Mouse (Mus musculus) embryonic facial prominence, embryonic 13.5 days (tissue): ENCODE data around the gene Gm5475. TPM values are rescaled to one million over a fixed set of nuclear protein-coding genes. Genes with fewer than 3 reads are reported as not detected.

Source experiments
- ATAC-seq: fragments of 200-750 bp; cut with Nextera tagmentation; 2 replicates; pipeline ENCODE4 v1.8.0; 2017; ENCODE audit warnings: low read depth; ENCODE audit not compliant: insufficient number of reproducible peaks, insufficient read depth, low FRiP score, low TSS enrichment
- H3K27ac ChIP-seq: fragments of 300-500 bp; sonication (generic); 2 replicates; pipeline ENCODE4 v1.5.1; 2015; ENCODE audit warnings: moderate library complexity, mild to moderate bottlenecking, inconsistent platforms
- H3K27me3 ChIP-seq: fragments of 300-500 bp; sonication (generic); 2 replicates; pipeline ENCODE4 v1.6.1; 2015; ENCODE audit warnings: mild to moderate bottlenecking, inconsistent platforms
- H3K36me3 ChIP-seq: fragments of 300-500 bp; sonication (generic); 2 replicates; pipeline ENCODE4 v1.6.1; 2015; ENCODE audit warnings: mild to moderate bottlenecking, inconsistent platforms
- H3K4me1 ChIP-seq: fragments of 300-500 bp; sonication (generic); 2 replicates; pipeline ENCODE4 v1.6.1; 2015; ENCODE audit warnings: inconsistent platforms
- H3K4me2 ChIP-seq: fragments of 300-500 bp; sonication (generic); 2 replicates; pipeline ENCODE4 v1.6.1; 2015; ENCODE audit warnings: moderate library complexity, mild to moderate bottlenecking, inconsistent platforms
- H3K4me3 ChIP-seq: fragments of 300-500 bp; sonication (generic); 2 replicates; pipeline ENCODE4 v1.5.1; 2015; ENCODE audit warnings: mild to moderate bottlenecking, inconsistent platforms
- H3K9ac ChIP-seq: fragments of 300-500 bp; sonication (generic); 2 replicates; pipeline ENCODE4 v1.6.1; 2015; ENCODE audit warnings: mild to moderate bottlenecking, inconsistent platforms
- H3K9me3 ChIP-seq: fragments of 300-500 bp; sonication (generic); 2 replicates; pipeline ENCODE4 v1.6.1; 2016; ENCODE audit warnings: inconsistent platforms
- WGBS: fragments of 180-500 bp; shearing (Covaris S2); methylation state at CpG from one replicate; pipeline ENCODE4 v1.1.7; 2015; ENCODE audit warnings: mixed read lengths; 5-methylcytosine and 5-hydroxymethylcytosine counted together
- polyA plus RNA-seq: library from polyadenylated mRNA; unstranded; fragments of >200 nt; fragmentation: Nextera tagmentation; extraction: Ambion mirVana; gene quantifications from 2 replicates; pipeline ENCODE4 v1.2.1, GENCODE M21; 2015

The Gm5475 gene
- polyA plus RNA-seq, 1 experiment from 2014 or later, result not detected

DNA sequence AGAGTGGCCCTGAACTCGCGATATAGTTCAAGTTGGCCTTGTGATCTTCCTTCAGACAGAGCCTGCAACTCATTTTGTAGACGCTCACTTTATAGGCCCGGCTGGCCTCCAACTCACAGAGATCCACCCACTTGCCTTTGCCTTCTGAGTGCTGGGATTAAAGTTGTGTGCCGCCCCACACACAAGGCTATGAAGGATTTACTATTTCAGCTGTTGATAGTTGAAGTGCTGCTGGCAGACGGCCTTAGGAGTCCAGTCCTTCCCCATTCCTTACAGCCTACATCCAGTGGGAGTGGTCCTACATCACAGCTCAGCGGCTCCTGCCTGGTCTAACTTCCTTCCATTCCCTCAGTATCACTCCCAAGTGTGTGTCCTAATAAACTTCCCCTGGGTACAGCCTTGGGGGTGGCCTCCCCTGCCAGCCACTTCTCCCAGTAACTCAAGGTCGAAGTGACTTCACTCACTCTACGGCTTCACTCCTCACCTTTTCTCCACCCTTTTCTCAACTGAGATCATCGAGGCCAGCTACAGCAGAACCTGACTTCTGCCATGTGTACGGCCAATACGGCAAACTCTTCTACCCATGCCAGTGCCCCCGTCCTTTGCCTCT is 6.5 kb downstream of the Gm5475 start:
- Histone ChIP-seq H3K27ac (no peak overlapping the region), H3K9ac (no peak overlapping the region), H3K36me3 (no peaks in the 10 kb centered on the region), H3K9me3 (no peaks in the 10 kb centered on the region), H3K27me3 (peaks cover 16% of the 10 kb centered on the region), H3K4me2 (no peak overlapping the region), H3K4me1 (peaks cover 16% of the 10 kb centered on the region), H3K4me3 (no peak overlapping the region)
- 76% methylated on average over 13 of the region's 13 CpGs for WGBS
- ATAC-seq, result no peak

DNA sequence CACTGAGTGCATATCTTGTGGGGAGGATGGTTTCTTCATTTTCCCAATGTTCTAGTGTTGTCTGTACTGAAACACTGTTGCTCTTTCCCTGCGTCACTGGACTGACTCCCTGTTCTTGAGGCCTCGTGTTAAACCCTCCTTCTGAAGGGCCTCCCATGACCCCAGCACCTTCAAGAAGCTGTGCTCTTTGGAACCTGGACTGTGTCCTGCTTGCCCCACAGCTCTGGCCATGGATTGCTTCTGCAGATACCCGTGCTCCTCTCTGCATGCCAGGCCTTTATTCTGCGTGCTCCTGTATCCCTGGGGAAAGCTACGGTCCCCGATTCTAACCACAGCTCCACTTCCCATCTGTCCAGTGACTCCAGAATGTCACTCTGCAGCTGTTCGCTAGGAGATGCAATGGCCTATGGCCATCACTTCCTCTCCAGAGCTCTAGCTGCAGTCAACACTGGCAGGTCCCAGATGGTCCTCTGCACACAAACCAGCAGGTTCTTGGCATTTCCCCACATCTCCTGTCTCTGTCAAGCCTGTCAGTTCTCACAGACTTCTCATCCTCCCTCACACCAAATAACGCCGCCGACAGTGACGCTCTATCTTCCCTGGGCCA is 8.1 kb downstream of the Gm5475 start:
- peaks cover 5% of the 10 kb centered on the region for H3K27me3 ChIP-seq
- no peak overlapping the region for H3K4me3 ChIP-seq
- H3K4me1 ChIP-seq, result no peaks in the 10 kb centered on the region
- no peak for ATAC-seq
- no peaks in the 10 kb centered on the region for H3K9me3 ChIP-seq
- H3K36me3 ChIP-seq, result no peaks in the 10 kb centered on the region
- H3K9ac ChIP-seq, result no peak overlapping the region
- H3K4me2 ChIP-seq, result no peak overlapping the region
- H3K27ac ChIP-seq, result no peak overlapping the region
- 82% methylated on average over 11 of the region's 11 CpGs for WGBS

DNA sequence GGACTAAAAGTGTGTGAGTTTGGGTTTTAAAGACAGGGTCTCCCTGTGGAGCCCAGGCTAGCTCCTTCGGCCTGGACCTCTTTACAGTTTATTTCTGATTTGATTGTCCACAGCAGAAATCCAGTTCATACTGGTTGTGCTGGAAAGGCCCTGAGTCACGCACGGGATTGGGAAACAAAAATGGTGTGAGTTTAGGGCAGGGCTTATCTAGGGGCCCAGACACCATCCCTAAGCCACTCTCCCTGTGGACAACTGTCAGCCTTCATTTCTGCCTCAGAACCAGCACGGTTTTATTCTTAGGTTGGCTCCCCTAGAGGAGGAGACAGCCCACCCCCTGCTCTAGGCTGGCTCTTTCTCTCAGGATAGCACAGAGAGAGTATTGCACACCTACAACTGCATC is 11.3 kb downstream of the Gm5475 start:
- H3K27ac ChIP-seq, result no peak overlapping the region
- no peak overlapping the region for H3K9ac ChIP-seq
- H3K9me3 ChIP-seq, result no peaks in the 10 kb centered on the region
- H3K4me2 ChIP-seq, result no peak overlapping the region
- no peak overlapping the region for H3K4me3 ChIP-seq
- WGBS, result 61% methylated on average over 4 of the region's 4 CpGs
- H3K4me1 ChIP-seq, result no peaks in the 10 kb centered on the region
- H3K27me3 ChIP-seq, result no peaks in the 10 kb centered on the region
- no peak for ATAC-seq
- H3K36me3 ChIP-seq, result no peaks in the 10 kb centered on the region

DNA sequence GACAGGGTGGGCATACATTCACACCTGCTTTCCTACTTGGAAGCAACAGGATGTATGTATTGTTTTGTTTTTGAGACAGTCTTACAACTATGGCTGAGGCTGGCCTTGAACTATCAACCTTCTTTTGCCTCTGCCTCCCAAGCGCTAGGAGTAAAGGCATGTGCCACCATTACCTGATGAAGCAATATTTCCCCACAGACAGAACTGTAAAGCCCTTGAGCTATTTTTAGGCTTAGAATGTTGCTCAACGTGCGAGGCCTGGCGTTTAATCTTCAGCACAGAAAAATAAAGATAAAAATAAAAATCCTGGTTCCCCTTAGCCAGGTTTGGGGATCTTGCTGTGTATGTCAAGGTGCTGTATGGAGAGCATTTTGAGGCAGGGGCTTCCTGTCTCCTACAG is 14.2 kb downstream of the Gm5475 start:
- H3K9ac ChIP-seq, result no peak overlapping the region
- H3K4me2 ChIP-seq, result no peak overlapping the region
- no peaks in the 10 kb centered on the region for H3K9me3 ChIP-seq
- H3K27me3 ChIP-seq, result no peaks in the 10 kb centered on the region
- ATAC-seq, result no peak
- no peaks in the 10 kb centered on the region for H3K4me1 ChIP-seq
- no peaks in the 10 kb centered on the region for H3K36me3 ChIP-seq
- WGBS, result 82% methylated on average over 4 of the region's 4 CpGs
- H3K27ac ChIP-seq, result no peak overlapping the region
- no peak overlapping the region for H3K4me3 ChIP-seq

DNA sequence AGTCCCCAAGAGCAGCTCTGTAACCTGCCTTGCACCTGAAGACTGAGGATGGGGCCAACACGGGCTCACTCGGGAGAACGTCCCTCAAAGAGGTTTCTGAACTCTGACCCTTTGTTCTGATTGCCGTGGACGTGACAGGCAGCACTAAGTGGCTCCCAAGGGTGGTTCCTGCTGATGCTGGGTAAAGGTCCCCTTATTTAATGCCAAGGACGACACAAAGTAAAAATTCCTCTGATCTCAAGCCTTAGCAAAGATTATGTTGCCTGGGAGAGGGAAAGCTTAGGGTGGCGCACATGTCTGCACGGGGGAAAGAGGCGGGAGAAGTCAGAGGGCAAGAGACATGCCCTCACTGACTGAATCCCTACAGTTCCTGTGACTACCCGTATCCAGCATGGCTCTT is 14.6 kb downstream of the Gm5475 start:
- ATAC-seq, result no peak
- 67% methylated on average over 10 of the region's 10 CpGs for WGBS
- no peaks in the 10 kb centered on the region for H3K27me3 ChIP-seq
- no peak overlapping the region for H3K4me2 ChIP-seq
- no peak overlapping the region for H3K27ac ChIP-seq
- H3K4me1 ChIP-seq, result no peaks in the 10 kb centered on the region
- H3K9ac ChIP-seq, result no peak overlapping the region
- H3K4me3 ChIP-seq, result no peak overlapping the region
- H3K36me3 ChIP-seq, result no peaks in the 10 kb centered on the region
- H3K9me3 ChIP-seq, result no peaks in the 10 kb centered on the region

DNA sequence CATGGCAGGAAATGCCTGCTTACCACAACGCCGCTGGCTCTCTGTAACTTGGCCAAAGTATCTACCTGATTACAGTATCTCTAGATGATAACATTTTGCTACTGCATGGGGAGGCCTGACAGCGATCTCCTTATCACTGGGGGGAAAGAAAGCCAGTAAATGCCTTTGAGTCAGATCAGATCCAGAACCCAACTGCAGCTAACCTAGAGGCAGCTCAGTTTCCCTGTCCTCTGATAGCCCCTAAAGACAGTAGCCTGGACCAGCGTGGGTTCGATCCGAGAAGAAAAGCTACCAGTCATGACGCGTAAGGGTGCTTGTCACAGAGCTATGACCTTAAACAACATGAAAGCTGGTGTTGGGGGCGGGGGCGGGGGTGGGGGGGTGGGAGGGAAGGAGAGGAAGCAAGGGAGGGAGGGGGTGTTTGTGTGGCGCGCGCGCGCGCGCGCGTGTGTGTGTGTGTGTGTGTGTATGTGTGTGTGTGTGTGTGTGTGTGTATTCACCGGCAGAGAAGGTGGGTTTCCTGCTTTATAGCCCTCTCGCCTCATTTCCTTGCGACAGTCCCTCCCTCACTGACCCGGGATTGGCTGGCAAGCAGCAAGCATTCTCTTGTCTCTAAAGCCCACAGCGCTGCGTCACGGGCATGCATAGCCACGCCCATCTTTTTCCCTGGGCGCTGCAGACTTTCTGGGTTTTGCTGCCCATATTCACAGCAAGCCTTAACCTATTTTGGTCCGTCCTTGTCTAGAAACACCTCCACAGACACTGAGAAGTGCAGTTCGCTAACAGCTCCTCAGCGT is 21.4 kb downstream of the Gm5475 start:
- no peaks in the 10 kb centered on the region for H3K27me3 ChIP-seq
- H3K4me2 ChIP-seq, result peak overlapping the region; percentile 78
- peak overlapping the region; percentile 72 for H3K9ac ChIP-seq
- H3K4me3 ChIP-seq, result peak overlapping the region; percentile 45
- 4% methylated on average over 26 of the region's 31 CpGs for WGBS
- H3K27ac ChIP-seq, result peak overlapping the region; percentile 94
- no peaks in the 10 kb centered on the region for H3K9me3 ChIP-seq
- H3K4me1 ChIP-seq, result peaks cover 11% of the 10 kb centered on the region; the same call in 1 of the 2 replicates
- ATAC-seq, result peak; percentile 92
- H3K36me3 ChIP-seq, result no peaks in the 10 kb centered on the region

DNA sequence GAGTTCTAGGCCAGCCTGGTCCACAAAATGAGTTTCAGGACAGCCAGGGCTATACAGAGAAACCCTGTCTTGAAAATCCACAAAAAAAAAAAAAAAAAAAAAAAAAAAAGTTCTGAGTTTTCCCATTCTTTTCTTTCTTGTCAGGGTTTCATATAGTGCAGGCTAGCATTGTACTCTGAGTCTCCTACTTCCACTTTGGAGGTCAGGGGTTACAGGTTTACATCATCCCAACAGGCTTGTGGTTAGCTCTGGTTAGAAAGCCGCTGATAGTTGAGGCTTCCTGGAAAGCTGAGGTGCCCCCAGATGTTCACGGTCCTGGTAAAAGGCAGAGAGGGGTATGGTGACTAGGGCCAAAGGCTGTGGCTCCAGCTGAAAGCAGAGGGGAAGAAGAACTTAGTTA is 24.9 kb downstream of the Gm5475 start:
- 78% methylated on average over 2 of the region's 2 CpGs for WGBS
- Histone ChIP-seq H3K4me1 (peaks cover 21% of the 10 kb centered on the region), H3K4me2 (no peak overlapping the region), H3K9me3 (no peaks in the 10 kb centered on the region), H3K4me3 (no peak overlapping the region), H3K36me3 (no peaks in the 10 kb centered on the region), H3K9ac (no peak overlapping the region), H3K27ac (no peak overlapping the region), H3K27me3 (no peaks in the 10 kb centered on the region)
- ATAC-seq, result no peak

DNA sequence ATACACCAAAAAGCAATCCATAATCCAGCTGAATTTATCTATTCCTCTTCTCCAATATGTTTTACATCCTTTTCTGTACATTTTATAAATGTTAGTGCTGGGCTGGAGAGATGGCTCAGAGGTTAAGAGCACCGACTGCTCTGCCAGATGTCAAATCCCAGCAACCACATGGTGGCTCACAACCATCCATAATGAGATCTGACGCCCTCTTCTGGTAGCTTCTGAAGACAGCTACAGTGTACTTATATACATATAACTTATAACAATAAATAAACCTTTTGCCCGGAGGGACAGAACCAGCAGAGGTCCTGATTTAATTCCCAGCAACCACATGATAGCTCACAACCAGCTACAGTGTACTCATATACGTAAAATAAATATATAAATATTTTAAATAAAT is 26.6 kb downstream of the Gm5475 start:
- Histone ChIP-seq H3K9ac (no peak overlapping the region), H3K4me2 (no peak overlapping the region), H3K4me1 (peaks cover 17% of the 10 kb centered on the region), H3K36me3 (no peaks in the 10 kb centered on the region), H3K9me3 (no peaks in the 10 kb centered on the region), H3K27ac (no peak overlapping the region), H3K4me3 (no peak overlapping the region), H3K27me3 (no peaks in the 10 kb centered on the region)
- ATAC-seq, result no peak
- WGBS, result 76% methylated on average over 4 of the region's 4 CpGs

DNA sequence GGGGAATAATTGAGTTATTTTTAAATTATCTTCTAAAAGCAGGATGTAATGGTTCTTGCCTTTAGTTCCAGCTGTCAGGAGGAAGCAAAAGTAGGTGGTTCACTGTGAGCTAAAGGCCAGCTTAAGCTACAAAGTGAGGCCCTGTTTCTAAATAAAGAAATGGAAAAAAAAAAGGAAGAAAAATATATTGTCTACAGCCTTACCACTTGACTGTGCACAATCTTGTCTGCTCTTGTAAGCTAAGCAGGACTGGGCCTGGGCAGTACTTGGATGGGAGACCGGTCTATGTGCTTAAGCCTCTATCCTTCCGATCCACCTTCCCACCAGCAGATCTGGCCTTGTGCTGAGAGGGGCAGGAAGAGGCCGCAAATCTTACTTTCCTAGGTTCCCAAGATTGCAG is 27.5 kb downstream of the Gm5475 start:
- Histone ChIP-seq H3K4me2 (no peak overlapping the region), H3K36me3 (no peaks in the 10 kb centered on the region), H3K4me3 (no peak overlapping the region), H3K27ac (no peak overlapping the region), H3K4me1 (peaks cover 10% of the 10 kb centered on the region), H3K9me3 (no peaks in the 10 kb centered on the region), H3K9ac (no peak overlapping the region), H3K27me3 (no peaks in the 10 kb centered on the region)
- 91% methylated on average over 3 of the region's 3 CpGs for WGBS
- no peak for ATAC-seq

DNA sequence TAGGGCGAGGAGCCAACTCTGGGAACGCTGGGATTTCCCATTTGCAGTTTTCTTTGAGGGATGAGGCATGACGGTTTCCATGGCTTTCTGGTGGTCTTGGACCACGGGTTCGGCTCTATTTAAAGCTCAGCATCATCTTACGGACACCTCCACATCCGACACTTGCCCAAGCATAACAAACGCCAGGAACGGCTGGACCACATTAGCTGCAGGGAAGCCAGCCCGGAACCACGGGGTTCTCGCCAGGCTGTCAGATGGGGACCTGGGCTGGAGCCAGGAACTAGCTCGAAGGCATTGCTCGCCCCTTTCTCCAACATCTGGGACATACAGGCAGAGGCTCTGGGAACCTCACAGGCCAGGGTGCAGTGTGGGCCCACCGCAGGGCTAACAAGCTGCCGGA is 29.3 kb downstream of the Gm5475 start:
- H3K4me1 ChIP-seq, result peaks cover 10% of the 10 kb centered on the region
- no peaks in the 10 kb centered on the region for H3K36me3 ChIP-seq
- no peak overlapping the region for H3K4me3 ChIP-seq
- peak overlapping the region; percentile 30 for H3K27ac ChIP-seq
- WGBS, result 32% methylated on average over 16 of the region's 16 CpGs
- no peak overlapping the region for H3K9ac ChIP-seq
- no peaks in the 10 kb centered on the region for H3K9me3 ChIP-seq
- ATAC-seq, result no peak
- no peaks in the 10 kb centered on the region for H3K27me3 ChIP-seq
- peak overlapping the region; percentile 20; the same call in 1 of the 2 replicates for H3K4me2 ChIP-seq

DNA sequence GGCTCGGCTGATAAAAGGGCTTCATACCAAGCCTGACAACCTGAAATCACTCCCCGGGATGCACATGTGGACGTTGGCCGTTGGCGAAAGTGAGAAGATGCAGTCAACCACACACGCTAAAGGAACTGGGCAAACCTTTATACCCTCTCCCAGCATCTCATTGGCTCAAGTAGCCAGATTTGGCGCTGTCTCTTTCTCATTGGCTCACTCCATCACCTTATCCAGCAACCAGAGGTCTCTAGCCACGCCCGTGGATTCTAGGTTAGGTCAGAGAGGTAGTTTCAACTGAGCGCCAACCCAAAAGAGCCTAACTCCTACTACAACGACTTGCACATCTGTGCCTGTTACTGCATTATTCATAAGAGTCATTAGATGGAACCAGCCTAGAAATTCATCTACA is 30.5 kb downstream of the Gm5475 start:
- Histone ChIP-seq H3K27ac (no peak overlapping the region), H3K4me2 (no peak overlapping the region), H3K9ac (no peak overlapping the region), H3K9me3 (no peaks in the 10 kb centered on the region), H3K27me3 (no peaks in the 10 kb centered on the region), H3K4me1 (peaks cover 13% of the 10 kb centered on the region), H3K36me3 (no peaks in the 10 kb centered on the region), H3K4me3 (no peak overlapping the region)
- ATAC-seq, result no peak
- WGBS, result 80% methylated on average over 11 of the region's 11 CpGs
